Mouse (Mus musculus): ENCODE measurements around the gene Cnbd2. TPM values are rescaled to one million over a fixed set of nuclear protein-coding genes. Genes with fewer than 3 reads are reported as not detected.

Cnbd2 gene
- polyA plus RNA-seq, 1 experiment from 2014 or later = 2.6 TPM

DNA sequence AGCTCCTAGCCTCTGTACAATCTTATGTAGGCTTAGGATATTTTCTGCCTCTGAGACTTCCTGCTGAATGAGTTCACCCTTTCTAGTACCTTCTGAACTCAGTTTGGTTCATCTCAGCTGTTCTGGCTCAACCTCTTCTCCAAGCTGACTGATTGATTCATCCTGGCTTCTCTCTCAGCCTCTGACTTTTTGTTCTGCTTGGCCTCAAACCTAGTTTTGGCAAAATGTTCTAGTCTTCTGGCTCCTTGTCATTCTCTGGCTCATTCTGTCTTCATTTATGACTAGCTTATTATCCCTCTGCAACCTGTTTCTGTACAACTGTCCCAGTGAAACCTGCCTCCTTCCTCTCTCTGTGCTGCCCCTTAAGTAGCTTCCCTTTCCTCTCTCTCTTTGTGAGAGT is 6.4 kb downstream of the Cnbd2 start:
- no peaks in the 10 kb centered on the region for H3K4me1 ChIP-seq
- H3K27ac ChIP-seq = no peak overlapping the region
- H3K9me3 ChIP-seq (replicated peaks) = no peaks in the 10 kb centered on the region
- DNase-seq (ENCODE audit: low spot score) = no peak
- H3K27me3 ChIP-seq (ENCODE audit: low read depth, poor library complexity, severe bottlenecking) = no peaks in the 10 kb centered on the region
- H3K4me3 ChIP-seq = no peak overlapping the region
- peaks cover 12% of the 10 kb centered on the region for H3K36me3 ChIP-seq

DNA sequence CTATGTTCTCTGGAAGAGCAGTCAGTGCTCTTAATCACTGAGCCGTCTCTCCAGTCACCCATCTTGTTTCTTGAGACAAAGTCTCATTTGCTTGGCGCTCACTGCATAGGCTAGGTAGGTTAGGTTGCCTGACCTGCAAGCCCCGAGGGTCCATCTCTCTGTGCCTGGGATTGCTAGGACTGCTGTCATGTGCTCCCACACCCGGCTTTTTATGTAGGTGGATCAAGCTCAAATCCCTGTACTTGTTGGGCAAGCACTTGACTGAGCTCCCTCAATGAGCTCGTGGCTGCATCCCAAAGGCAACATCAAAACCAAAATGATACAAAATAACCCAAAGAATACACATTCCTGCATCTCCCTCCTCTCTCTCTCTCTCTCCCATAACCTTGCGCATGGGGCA is 9.4 kb downstream of the Cnbd2 start:
- H3K9me3 ChIP-seq (replicated peaks) = no peaks in the 10 kb centered on the region
- H3K27me3 ChIP-seq (ENCODE audit: low read depth, poor library complexity, severe bottlenecking) = no peaks in the 10 kb centered on the region
- H3K4me3 ChIP-seq = no peak overlapping the region
- no peak overlapping the region for H3K27ac ChIP-seq
- DNase-seq (ENCODE audit: low spot score) = no peak
- 0 out of 2 replicates have a peak, but pooled peaks cover 5% of the 10 kb centered on the region for H3K36me3 ChIP-seq
- WGBS = 86% methylated on average over 6 of the region's 6 CpGs
- H3K4me1 ChIP-seq = peaks cover 8% of the 10 kb centered on the region; the same call in 1 of the 2 replicates

DNA sequence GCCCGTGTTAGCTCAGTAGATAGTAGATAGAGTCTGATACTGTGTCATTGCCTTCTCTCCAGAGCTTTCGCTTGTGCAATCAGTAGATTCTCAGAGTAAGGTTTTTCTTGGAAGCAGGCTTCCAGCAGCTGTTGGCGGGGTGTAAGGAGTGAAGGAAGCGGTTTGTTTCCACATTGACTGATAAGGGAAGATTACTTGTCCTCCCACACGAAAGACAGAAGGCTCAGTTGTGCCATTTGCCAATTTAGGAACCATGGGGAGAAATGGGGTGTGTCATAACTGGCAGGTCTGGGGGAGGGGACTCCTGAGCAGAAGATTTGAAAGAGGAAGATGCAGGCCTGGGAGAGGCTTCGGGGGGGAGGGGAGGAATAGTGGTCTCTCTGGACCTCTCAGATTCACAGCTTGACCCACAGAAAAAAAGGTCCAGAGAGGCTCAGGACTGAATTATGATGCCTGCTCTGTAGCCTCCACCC is 12.1 kb downstream of the Cnbd2 start:
- WGBS = 69% methylated on average over 6 of the region's 6 CpGs
- no peak overlapping the region for H3K4me3 ChIP-seq
- H3K27me3 ChIP-seq (ENCODE audit: low read depth, poor library complexity, severe bottlenecking) = no peaks in the 10 kb centered on the region
- no peak overlapping the region for H3K27ac ChIP-seq
- no peak for DNase-seq (ENCODE audit: low spot score)
- H3K36me3 ChIP-seq = 0 out of 2 replicates have a peak, but pooled peaks cover 5% of the 10 kb centered on the region
- H3K4me1 ChIP-seq = peaks cover 8% of the 10 kb centered on the region; the same call in 1 of the 2 replicates
- H3K9me3 ChIP-seq (replicated peaks) = no peaks in the 10 kb centered on the region

DNA sequence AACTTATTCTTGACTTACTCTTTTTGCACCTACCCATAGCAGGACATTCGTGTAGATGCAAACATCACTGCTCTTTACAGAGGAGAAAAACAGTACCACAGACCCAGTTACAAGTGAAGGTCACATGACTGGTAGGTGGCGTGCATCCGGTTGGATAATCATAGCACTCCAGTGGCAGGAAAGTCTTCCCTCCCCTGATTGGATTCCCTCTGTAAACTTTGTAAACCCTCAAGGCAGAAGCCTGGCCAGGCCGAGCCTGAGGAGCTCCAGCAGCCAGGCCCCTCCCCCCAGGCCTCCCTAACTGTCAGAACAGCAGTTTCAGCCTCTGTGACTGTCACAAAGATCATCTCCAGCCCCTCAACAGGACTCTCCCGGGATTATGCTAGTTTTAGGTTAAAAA is 12.6 kb downstream of the Cnbd2 start:
- H3K27me3 ChIP-seq (ENCODE audit: low read depth, poor library complexity, severe bottlenecking) = no peaks in the 10 kb centered on the region
- H3K4me3 ChIP-seq = no peak overlapping the region
- WGBS = 43% methylated on average over 5 of the region's 5 CpGs
- H3K9me3 ChIP-seq (replicated peaks) = no peaks in the 10 kb centered on the region
- H3K36me3 ChIP-seq = 0 out of 2 replicates have a peak, but pooled peaks cover 5% of the 10 kb centered on the region
- peaks cover 8% of the 10 kb centered on the region; the same call in 1 of the 2 replicates for H3K4me1 ChIP-seq
- no peak for DNase-seq (ENCODE audit: low spot score)
- H3K27ac ChIP-seq = no peak overlapping the region

DNA sequence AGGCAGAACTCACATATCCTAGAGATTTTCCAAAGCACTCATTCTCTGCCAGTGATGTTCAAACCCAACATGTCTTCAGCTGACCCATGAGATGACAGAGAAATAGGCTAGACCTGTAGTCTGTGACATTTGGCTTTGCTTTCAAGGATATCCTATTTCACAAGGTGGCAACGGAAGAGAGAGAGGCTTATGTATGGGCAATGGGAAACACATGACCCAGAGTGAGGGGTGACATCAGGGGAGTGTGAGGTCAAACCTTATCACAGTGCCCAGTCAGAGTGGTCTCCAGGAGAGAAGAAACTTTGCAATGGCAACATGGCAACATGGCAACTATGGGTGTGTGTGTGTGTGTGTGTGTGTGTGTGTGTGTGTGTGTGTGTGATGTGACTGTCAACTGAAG is 18.6 kb downstream of the Cnbd2 start:
- no peak for DNase-seq (ENCODE audit: low spot score)
- Histone ChIP-seq H3K9me3 (replicated peaks) (no peaks in the 10 kb centered on the region), H3K27ac (no peak overlapping the region), H3K27me3 (ENCODE audit: low read depth, poor library complexity, severe bottlenecking) (no peaks in the 10 kb centered on the region), H3K4me1 (no peaks in the 10 kb centered on the region), H3K4me3 (no peak overlapping the region), H3K36me3 (no peaks in the 10 kb centered on the region)
- WGBS = 47% methylated on average over 1 of the region's 1 CpGs

DNA sequence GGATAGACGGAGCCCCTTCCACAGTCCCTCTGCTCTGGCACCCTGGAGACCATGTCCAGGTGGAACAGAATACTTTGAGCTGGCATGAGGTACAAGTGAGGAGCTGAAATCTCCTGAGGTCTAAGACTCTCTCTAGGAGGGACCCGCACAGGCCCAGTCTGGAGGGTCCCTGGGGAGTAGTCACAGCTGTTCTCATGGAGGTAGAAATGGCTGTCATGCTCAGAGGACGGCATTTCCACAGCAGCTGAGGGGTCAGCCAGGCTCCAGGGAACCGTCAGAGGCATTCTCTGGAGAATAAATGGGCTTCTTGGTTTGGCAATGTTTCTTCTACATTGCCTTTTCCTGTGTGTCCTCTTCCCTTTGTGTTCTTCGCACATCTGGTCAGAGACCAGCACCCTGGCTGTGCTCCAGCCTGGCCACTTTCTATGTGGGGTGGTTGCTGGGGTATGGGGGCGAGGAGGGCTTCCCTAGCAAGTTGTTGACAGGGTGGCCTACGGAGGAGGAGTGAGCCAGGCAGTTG is 19.4 kb downstream of the Cnbd2 start:
- Histone ChIP-seq H3K27me3 (ENCODE audit: low read depth, poor library complexity, severe bottlenecking) (no peaks in the 10 kb centered on the region), H3K9me3 (replicated peaks) (no peaks in the 10 kb centered on the region), H3K27ac (no peak overlapping the region), H3K36me3 (no peaks in the 10 kb centered on the region), H3K4me1 (no peaks in the 10 kb centered on the region), H3K4me3 (no peak overlapping the region)
- 84% methylated on average over 7 of the region's 7 CpGs for WGBS
- no peak for DNase-seq (ENCODE audit: low spot score)

DNA sequence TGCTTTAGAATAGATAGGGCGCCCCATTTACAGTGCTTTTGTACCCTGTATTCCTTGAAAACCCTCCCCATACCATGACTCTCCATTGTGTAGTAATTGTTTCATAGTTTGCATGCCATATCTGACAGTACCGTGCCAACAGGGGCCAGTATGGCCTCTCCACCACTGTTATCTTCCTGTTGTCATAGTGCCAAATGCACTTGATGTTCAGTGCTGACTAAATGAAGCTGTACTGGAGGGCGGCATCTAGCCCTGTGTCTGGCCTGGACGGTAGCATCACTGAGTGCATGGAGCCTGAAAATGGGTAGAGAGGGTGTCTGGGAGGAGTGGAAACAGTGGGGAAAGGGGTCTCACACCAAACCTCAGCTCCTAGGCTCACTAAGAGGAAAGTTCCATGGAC is 28.0 kb downstream of the Cnbd2 start:
- 89% methylated on average over 4 of the region's 4 CpGs for WGBS
- H3K4me3 ChIP-seq = no peak overlapping the region
- H3K36me3 ChIP-seq = no peaks in the 10 kb centered on the region
- no peaks in the 10 kb centered on the region for H3K9me3 ChIP-seq (replicated peaks)
- no peaks in the 10 kb centered on the region for H3K27me3 ChIP-seq (ENCODE audit: low read depth, poor library complexity, severe bottlenecking)
- no peaks in the 10 kb centered on the region for H3K4me1 ChIP-seq
- no peak for DNase-seq (ENCODE audit: low spot score)
- no peak overlapping the region for H3K27ac ChIP-seq

DNA sequence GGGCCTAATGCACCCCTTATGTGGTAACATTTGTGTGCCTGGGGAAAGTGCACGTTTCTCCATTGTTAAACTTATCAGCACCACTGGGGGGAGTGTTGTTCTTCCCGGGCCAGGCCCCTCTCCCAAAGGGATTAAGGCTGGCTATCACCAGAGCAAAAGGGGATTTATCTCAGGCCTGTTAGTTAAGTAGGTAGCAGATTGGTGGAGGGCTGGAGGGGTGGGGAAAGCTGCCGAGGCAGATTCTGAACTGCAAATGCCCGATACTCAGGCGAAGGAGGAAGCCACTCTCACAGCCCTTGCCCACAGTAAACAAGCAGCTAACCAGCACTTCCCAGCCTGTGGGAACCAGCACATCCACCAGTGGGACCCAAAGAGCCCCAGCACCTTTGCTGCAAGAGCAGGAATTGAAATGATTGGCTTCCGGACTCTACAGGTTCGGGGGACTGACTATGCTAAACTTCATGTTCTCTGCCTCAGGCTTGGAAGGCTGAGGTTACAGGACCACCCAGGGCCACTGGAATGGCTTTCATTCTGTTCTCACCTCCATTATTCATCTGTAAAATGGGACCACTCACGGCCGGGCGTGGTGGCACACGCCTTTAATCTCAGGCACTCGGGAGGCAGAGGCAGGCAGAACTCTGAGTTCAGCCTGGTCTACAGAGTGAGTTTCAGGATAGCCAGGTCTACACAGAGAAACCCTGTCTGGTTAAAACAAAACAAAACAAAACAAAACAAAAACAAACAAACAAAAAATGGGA is 32.9 kb downstream of the Cnbd2 start:
- no peaks in the 10 kb centered on the region for H3K27me3 ChIP-seq (ENCODE audit: low read depth, poor library complexity, severe bottlenecking)
- DNase-seq (ENCODE audit: low spot score) = no peak

DNA sequence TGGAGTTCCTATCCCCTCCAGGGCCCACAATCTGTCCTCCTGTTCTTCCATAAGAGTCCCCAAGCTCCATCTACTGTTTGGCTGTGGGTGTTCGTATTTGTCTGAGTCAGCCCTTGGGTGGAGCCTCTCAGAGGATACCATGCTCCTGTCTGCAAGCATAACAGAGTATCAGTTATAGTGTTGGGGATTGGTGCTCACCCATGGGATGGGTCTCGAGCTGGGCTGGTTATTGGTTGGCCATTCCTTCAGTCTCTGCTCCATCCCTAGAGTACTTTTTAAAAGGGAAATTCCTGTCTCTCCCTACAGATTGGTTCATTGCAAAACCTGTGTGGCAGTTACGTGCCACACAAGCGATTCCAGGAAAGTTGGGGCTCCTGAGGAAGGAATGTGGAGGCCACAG is 36.7 kb downstream of the Cnbd2 start:
- no peak overlapping the region for H3K4me3 ChIP-seq
- WGBS = 80% methylated on average over 4 of the region's 4 CpGs

More for the DNA sequence above, 32.9 kb downstream of the Cnbd2 start:
- Histone ChIP-seq H3K9me3 (replicated peaks) (no peaks in the 10 kb centered on the region), H3K36me3 (no peaks in the 10 kb centered on the region), H3K27ac (no peak overlapping the region), H3K4me1 (no peaks in the 10 kb centered on the region), H3K4me3 (no peak overlapping the region)
- 60% methylated on average over 12 of the region's 12 CpGs for WGBS

DNA sequence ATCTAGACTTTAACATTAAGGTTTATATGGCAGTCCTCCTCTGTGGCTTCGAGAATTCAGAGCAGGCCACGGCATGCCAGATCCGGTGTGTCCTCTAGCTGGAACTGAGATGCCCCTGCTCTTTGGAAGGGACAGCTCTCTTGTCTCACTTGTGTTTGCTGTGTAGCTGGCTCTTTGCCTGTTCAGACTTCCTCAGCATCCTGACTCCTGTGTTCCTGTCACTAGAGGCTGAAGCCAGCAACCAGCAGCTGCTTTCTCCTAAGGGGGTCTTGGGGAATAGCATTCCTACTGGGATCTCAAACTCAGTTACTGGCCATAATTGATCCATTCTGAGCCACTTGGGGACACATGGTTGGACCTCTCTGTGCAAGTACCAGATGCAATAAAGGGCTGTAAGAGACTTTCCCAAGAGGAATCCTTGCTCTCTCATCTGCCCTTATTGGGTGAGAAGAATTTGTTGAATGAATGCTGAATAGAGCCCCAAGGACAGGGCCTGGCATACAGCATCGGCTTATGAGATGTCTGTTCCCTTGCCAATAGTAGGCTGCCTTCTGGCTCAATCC is 37.3 kb downstream of the Cnbd2 start:
- no peaks in the 10 kb centered on the region for H3K36me3 ChIP-seq
- DNase-seq (ENCODE audit: low spot score) = no peak
- 91% methylated on average over 4 of the region's 4 CpGs for WGBS
- no peak overlapping the region for H3K27ac ChIP-seq
- no peaks in the 10 kb centered on the region for H3K27me3 ChIP-seq (ENCODE audit: low read depth, poor library complexity, severe bottlenecking)
- no peaks in the 10 kb centered on the region for H3K4me1 ChIP-seq
- no peak overlapping the region for H3K4me3 ChIP-seq
- H3K9me3 ChIP-seq (replicated peaks) = no peaks in the 10 kb centered on the region

More for the DNA sequence above, 36.7 kb downstream of the Cnbd2 start:
- no peaks in the 10 kb centered on the region for H3K36me3 ChIP-seq
- no peaks in the 10 kb centered on the region for H3K9me3 ChIP-seq (replicated peaks)
- H3K27ac ChIP-seq = no peak overlapping the region
- no peaks in the 10 kb centered on the region for H3K27me3 ChIP-seq (ENCODE audit: low read depth, poor library complexity, severe bottlenecking)
- DNase-seq (ENCODE audit: low spot score) = no peak
- H3K4me1 ChIP-seq = no peaks in the 10 kb centered on the region

DNA sequence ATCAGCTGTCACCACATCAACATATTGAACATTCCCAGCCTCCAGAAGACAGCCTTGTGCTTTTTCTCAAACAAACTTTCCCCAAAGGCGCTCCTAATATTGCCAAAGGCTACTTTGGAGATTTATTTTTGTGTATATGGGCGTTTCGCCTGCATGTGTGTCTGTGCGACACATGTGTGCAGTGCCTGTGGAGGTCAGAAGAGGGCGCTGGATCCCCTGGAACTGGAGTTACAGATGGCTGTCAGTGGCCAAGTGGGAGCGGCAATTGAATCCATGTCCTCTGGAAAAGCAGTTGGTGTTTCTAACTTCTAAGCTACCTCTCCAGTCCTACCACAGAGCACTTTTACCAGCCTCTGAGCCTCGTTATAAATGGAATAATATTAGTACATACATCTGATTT is 39.1 kb downstream of the Cnbd2 start:
- Histone ChIP-seq H3K27me3 (ENCODE audit: low read depth, poor library complexity, severe bottlenecking) (no peaks in the 10 kb centered on the region), H3K4me1 (no peaks in the 10 kb centered on the region), H3K27ac (no peak overlapping the region), H3K4me3 (no peak overlapping the region), H3K9me3 (replicated peaks) (no peaks in the 10 kb centered on the region), H3K36me3 (no peaks in the 10 kb centered on the region)
- WGBS = 81% methylated on average over 7 of the region's 7 CpGs
- no peak for DNase-seq (ENCODE audit: low spot score)

DNA sequence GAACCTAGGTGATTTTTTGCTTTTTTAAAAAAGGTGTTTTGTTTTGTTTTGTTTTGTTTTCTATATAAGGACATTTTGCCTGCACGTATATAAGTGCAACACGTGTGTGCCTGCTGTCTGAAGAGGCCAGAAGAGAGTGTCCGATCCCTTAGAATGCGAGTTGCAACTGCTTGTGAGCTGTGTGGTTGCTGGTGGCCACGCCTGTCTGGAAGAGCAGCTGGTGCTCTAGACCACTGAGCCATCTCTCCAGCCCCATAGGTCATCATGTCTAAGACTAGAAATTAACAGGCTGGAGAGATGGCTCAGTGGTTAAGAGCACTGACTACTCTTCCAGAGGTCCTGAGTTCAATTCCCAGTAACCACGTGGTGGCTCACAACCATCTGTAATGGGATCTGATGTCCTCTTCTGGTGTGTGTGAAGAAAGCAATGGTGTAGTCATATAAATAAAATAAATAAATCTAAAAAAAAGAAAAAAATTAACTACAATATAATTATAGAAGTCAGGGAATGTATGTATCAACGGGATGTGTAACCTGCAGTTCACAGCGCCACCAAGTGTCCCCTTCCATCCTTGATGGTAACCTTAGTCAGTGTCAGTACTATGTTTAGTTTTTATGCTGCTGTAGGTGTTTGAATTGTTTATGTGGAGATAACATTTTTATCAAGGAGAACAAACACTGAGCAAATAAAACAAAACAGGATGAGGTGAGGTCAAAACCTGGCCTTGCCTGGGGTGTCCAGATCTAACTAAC is 40.5 kb downstream of the Cnbd2 start:
- Histone ChIP-seq H3K27ac (no peak overlapping the region), H3K27me3 (ENCODE audit: low read depth, poor library complexity, severe bottlenecking) (no peaks in the 10 kb centered on the region), H3K36me3 (no peaks in the 10 kb centered on the region), H3K9me3 (replicated peaks) (no peaks in the 10 kb centered on the region), H3K4me1 (no peaks in the 10 kb centered on the region), H3K4me3 (no peak overlapping the region)
- no peak for DNase-seq (ENCODE audit: low spot score)
- 80% methylated on average over 8 of the region's 8 CpGs for WGBS

DNA sequence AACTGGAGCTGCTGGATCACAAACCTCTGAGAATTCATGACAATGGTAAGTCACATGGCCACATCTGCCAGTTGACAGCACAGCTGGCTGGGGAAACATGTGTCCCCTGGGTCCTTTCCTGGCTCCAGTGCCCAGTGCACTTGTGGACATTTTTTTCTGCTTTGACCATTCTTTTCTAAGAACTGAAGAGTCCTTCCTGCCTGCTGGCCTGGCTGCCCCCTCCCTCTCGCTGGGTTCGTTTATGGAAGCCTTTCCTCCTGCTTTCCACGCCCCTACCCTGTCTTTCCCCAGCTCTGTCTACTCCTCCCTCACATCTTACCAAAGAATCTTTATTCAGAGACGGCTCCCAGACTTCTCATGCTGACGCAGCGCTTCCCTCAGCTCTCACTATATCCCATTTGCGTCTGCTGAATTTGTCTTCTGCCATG is 41.2 kb downstream of the Cnbd2 start:
- H3K27ac ChIP-seq = no peak overlapping the region
- H3K27me3 ChIP-seq (ENCODE audit: low read depth, poor library complexity, severe bottlenecking) = no peaks in the 10 kb centered on the region
- no peak overlapping the region for H3K4me3 ChIP-seq
- H3K36me3 ChIP-seq = no peaks in the 10 kb centered on the region
- 63% methylated on average over 7 of the region's 7 CpGs for WGBS
- DNase-seq (ENCODE audit: low spot score) = no peak
- no peaks in the 10 kb centered on the region for H3K9me3 ChIP-seq (replicated peaks)
- no peaks in the 10 kb centered on the region for H3K4me1 ChIP-seq

Measured in limb, embryonic 10.5 days (tissue).